Mouse (Mus musculus) lung, postnatal 14 days (tissue): Measurements from ENCODE around the gene Clec16a.

ENCODE experiments used
- DNase-seq: peaks from one replicate; pipeline ENCODE4 v3.0.0; 2021

The Clec16a gene

GRCm38 (mm10) chr16:10773543-10773942 lies 228.4 kb downstream of the Clec16a start:
- DNase-seq = no peak

DNA sequence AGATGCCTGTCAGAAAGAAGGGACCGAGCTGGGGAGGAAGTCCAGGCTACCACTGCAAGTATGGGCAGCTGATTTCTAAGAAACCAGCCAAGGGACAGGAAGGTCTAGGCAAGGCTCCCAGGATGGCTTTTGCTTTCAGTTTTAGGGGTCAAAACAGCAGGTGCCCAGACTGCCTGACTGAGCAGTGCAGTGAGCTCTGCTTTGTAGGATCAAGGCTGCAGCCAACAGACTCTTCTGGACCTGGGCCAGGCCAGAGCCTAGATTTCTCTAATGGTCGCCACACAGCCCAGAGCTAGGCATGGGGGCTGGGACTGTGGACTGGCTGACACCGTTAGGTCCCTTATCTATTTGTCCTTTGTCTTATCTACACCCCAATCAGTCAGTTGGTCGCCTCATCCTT lies 229.6 kb downstream of the Clec16a start:
- no peak for DNase-seq

- no peak for DNase-seq
Observed at GRCm38 (mm10) chr16:10776322-10776721, 231.2 kb downstream of the Clec16a start.

GRCm38 (mm10) chr16:10777579-10778160 lies 232.5 kb downstream of the Clec16a start:
- no peak for DNase-seq

GRCm38 (mm10) chr16:10780631-10781120 lies 235.5 kb downstream of the Clec16a start:
- DNase-seq = no peak

DNA sequence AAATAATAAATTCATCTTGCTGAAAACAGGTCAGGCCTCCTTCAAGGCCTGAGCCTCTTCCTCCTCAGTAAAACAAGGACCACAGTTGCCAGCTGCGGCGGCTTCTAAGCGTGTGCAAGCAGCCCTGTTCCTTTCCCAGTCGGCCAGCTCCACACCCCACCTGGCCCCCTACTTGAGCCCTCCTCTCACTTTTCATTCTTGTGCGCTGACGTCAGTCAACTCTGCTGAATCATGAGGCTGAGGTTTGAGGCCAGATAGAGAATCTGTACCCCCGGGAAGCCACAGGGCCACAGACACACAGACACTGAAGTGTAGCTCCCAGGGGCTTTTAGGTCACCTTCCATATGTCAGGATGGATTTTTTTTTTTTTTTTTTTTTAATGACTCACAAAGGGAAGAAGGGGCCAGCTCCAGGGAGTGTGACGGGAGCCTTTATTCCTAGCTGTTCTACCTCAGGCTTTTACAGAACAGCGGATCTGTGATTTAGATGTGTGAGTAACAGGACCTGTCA lies 236.8 kb downstream of the Clec16a start:
- no peak for DNase-seq

DNA sequence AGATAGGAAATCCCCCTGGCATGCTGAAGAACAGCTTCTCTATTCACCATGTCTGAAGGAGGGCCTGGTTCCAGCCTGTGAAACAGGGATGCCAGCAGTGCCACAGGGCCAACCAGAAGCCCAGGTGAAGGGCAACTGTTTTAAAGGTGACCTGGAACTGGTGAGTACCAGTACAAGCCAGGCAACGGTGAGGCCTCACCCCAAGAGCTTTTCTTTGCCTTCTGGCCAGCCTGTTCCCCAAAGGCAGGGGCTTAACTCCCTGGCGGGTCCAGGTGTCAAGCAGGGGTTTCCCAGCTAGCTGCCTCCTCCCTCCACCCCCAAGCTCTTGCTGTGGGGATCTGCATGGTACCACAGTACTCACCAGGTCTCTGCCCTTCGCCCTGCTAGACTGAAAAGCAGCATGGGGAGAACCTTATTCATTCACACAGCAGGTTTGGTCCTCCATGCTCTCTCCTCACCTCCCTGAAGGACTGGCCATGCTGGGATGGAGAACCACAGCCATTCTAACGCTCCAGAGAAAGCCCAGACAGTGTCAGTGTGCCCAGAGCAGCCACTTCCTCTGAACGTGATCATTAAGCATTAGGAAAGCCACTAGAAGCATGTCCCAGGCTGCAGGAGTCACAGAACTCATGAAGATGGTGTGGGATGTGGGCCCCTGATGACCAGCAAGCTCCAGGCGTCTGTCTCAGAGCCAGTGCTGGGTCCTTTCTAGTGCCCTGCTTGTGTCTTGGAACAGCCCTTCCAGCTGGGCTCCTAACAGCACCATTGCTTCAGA lies 237.4 kb downstream of the Clec16a start:
- DNase-seq = no peak

GRCm38 (mm10) chr16:10783152-10783434 lies 238.0 kb downstream of the Clec16a start:
- DNase-seq = no peak

DNA sequence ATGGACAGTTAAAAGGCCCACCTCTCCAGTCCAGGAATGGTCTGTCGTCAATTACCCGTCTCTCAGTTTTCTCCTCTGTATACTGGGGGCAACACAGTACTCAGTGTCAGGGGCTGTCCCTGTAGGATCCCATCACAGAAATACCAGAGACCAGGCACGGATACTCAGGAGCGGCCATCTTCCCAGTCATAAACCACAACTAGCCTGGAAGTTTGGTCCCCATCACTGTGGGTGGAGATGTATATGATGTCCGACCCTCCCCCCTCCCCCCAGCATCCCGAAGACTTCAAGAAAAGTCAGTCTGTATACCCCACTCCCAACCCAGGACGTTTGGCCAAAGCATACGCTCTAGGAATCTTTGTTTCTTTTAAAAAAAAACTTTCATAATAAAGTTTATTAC lies 238.3 kb downstream of the Clec16a start:
- no peak for DNase-seq

DNA sequence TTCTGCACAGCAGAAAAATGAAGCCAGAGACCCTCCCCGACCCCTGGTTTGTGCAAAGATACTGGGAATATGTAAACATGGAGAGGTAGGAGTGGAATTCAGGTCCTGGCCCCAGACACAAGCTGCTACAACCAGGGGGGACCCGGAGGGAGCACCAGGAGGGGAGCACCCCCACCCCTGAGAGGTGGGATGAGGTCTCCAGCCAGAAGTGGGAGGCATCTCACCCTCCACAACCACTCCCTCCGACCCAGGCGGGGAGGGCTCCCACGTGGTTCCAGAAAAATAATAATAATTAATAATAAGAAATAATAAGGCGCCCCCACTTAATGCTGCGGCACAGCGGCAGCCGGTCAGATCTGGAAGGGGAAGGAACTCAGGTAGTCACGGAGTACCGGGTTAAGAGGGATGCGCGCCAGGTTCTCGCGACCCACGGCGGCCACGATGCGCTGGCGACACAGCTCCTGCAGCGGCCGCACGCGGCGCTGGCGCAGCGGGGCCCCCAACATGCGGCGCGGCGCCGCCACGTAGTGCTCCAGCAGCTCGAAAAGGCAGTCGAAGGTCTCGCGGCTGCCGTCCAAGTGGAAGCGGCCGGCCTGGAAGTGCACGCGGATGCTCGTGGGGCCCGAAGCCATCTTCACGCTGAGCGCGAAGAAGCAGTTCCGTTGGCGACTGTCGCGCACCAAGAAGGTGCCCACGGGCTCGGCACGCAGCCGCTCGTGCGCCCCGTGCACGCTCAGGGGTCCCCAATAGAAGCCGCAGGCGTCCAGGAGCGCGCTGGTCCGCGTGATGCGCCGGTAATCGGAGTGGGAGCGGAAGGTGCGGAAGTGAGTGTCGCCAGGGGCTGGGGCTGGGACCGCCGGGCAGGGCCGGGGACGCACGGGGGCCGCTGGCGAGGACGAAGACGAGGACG lies 239.0 kb downstream of the Clec16a start:
- peak; percentile 46 for DNase-seq

- peak; percentile 94 for DNase-seq
Observed at GRCm38 (mm10) chr16:10784793-10785370, 239.7 kb downstream of the Clec16a start.

DNA sequence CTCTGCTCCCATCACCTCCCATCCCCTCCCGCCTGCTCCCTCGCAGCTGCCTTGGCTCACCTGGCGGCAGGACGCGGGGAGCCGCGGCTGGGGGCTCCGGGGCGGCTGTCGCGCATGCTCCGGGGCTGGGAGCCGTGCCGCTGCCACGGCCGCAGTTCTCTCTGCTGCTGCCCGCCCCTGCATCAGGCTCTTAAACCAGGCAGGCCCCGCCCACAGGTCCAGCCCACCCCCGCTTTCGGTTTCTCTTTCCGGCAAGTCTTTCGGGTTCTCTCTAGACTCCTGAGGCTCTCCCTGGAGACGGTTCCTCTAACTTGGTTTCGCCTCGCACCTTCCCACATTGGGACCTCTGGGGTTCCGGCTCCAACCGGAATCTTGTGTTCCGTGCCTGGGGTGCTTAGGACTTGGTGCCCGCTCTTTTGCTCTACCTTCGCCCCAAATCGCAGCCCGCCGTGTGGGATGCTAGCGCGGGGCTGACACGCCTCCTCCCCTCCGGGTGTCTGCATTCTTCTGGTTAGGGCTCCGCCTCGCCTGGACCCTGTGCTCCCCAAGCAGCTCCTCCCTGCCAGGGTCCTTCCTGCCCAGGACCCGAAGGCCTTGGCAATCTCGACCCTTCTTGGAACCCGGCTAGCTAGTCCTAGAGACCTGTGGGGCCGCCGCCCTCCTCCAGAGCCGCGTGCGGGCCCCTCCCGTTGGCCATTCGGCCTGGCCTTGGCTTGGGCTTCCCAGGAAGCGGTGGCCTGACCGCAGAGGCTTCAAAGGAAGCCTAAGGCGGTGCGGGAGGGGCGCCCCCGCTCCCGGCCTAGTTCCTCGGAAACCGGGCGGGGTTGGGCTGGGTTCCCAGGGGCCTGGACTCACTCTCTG lies 240.5 kb downstream of the Clec16a start, which contains the start of gene Socs1:
Gene Socs1, minus strand, starts transcription at position 166 of the 861 bp plus-strand sequence.
- DNase-seq = peak; percentile 91

- peak; percentile 86 for DNase-seq
Observed at GRCm38 (mm10) chr16:10786288-10786687, 241.1 kb downstream of the Clec16a start.

- no peak for DNase-seq
Observed at GRCm38 (mm10) chr16:10786782-10787547, 241.8 kb downstream of the Clec16a start.

GRCm38 (mm10) chr16:10787548-10788058 lies 242.5 kb downstream of the Clec16a start:
- no peak for DNase-seq

DNA sequence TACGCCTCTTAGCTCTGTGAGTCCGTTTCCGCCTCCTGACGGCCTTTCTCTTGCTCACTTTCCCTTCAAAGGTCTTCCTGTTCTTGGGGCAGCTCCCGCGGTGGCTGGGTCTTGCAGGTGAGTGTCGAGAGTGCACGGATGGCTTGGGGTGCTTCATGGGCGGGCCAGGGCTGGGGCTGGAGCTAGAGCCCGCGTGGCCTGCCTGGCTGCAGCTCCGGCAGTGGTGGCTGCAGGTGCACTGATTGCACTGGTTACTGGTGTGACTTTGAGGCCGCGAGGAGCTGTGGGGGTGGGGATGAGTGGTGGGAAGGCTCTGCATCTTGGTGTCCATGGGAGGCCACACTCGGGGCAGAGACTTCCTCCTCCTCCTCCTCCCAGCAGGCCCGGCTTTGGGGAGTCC lies 243.1 kb downstream of the Clec16a start, which contains the start of gene Tnp2:
Gene Tnp2, minus strand, starts transcription at position 390 of the 400 bp plus-strand sequence.
- no peak for DNase-seq

DNA sequence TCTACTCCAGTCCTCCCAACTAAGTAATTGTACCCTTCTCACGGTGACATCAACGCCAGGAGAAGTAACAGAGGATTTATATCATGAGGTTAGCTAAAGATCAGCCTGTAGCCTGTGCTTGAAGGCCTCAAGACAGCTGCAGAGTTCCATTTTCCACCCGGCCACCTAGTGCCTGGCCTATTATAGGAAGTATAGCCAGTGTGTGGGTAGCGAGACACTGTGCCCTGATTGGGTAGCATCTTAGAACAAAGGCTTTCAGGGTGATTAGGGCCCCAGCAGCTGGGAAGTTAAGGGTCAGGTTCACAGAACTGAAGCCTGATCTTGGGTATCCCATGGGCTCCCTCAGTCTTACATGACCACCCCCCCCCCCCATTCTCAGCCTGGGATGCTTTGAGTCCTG lies 243.7 kb downstream of the Clec16a start:
- DNase-seq = no peak

DNA sequence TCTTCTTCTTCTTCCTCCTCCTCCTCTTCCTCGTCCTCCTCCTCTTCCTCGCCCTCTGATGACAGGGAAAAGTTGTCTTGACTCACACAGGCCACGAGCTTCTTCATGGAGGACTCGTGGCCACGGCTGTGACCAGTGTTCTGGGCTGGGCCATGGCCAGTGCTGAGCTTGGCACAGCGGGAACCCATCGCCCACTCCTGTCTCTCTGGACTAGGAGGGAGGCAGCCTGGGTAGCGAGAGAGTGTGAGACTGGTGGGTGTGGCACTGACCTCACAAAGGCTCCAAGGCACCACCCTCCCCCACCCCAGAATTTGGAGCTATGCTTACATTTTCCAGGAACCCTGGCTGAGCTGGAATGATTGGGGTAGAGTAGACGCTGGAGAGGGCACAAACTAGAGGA lies 245.6 kb downstream of the Clec16a start, which contains the start of gene Prm3:
Gene Prm3, minus strand, starts transcription at position 213 of the 400 bp plus-strand sequence.
- DNase-seq = no peak
